Mouse (Mus musculus): ENCODE measurements around the gene Dkk2. TPM values are rescaled to one million over a fixed set of nuclear protein-coding genes. Genes with fewer than 3 reads are reported as not detected.

Gene Dkk2
- polyA plus RNA-seq, 1 experiment from 2014 or later = 3.7 TPM

DNA sequence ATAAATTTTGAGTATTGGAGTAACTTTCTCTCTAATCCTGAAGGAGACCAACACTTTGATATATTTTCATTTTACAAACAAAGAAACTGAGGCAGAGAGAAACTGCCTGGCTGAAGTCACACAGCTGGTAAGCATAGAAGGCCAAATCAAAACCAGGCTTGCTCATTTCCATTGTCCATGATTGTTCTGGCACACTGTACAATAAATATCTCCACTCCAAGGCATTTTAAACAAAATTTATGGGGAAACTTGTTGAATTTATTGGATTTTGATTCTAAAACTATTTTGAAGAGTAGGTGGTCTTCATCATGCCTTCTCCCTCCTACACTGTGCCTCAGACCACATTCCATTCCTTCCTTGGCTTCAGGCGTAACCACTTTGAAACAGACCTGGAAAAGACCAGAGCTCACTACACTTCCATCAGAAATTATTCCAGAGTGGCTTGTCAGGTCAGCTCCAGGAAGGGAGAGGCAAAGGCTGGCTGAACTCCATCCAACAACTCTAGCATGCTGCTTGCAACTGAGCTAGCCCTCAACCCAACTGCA is 44.7 kb downstream of the Dkk2 start:
- DNase-seq (ENCODE audit: low spot score) (no peak), ATAC-seq (ENCODE audit: low FRiP score, low TSS enrichment) (no peak)
- Histone ChIP-seq H3K9ac (ENCODE audit: low read length) (no peak overlapping the region), H3K9me3 (ENCODE audit: control insufficient read depth, low read length) (no peaks in the 10 kb centered on the region), H3K36me3 (ENCODE audit: control insufficient read depth, insufficient read depth, low read length) (no peaks in the 10 kb centered on the region), H3K4me1 (replicated peaks; ENCODE audit: control insufficient read depth, insufficient read depth) (no peaks in the 10 kb centered on the region), H3K27ac (replicated peaks) (no peak overlapping the region), H3K27me3 (ENCODE audit: control insufficient read depth, insufficient read depth, low read length) (no peaks in the 10 kb centered on the region), H3K4me3 (ENCODE audit: low read depth, low read length) (no peak overlapping the region), H3K4me2 (replicated peaks; ENCODE audit: low read depth) (no peak overlapping the region)
- no peak for TF ChIP-seq EP300 (optimal IDR thresholded peaks at IDR 0.05)
- no peak for TF ChIP-seq CTCF (IDR thresholded peaks at IDR 0.05; ENCODE audit: low read depth)
- WGBS = 90% methylated on average over 1 of the region's 1 CpGs

DNA sequence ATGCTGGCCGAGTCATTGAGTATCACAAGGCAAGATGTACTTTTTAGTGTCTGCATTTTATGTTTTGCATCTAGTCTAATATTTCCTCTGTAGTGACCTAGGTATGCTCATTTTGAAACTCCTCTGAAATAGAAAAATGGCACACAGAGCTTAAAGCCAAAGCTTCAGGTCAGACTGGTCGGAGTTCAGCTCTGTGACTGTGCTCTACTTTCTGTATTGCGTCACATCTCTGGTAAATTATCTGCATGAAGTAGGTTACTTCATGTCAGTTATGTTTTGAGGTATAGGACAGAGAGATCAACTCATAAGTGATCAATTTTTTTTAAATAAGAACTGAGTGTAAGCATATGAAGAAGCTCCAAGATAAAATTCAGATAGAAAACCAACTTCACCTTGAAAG is 45.7 kb downstream of the Dkk2 start:
- no peaks in the 10 kb centered on the region for H3K27me3 ChIP-seq (ENCODE audit: control insufficient read depth, insufficient read depth, low read length)
- H3K9ac ChIP-seq (ENCODE audit: low read length) = no peak overlapping the region
- 67% methylated on average over 3 of the region's 3 CpGs for WGBS
- H3K4me1 ChIP-seq (replicated peaks; ENCODE audit: control insufficient read depth, insufficient read depth) = no peaks in the 10 kb centered on the region
- H3K4me2 ChIP-seq (replicated peaks; ENCODE audit: low read depth) = no peak overlapping the region
- DNase-seq (ENCODE audit: low spot score) (no peak), ATAC-seq (ENCODE audit: low FRiP score, low TSS enrichment) (no peak)
- no peaks in the 10 kb centered on the region for H3K9me3 ChIP-seq (ENCODE audit: control insufficient read depth, low read length)
- TF ChIP-seq EP300 (optimal IDR thresholded peaks at IDR 0.05) = no peak
- TF ChIP-seq CTCF (IDR thresholded peaks at IDR 0.05; ENCODE audit: low read depth) = no peak
- no peak overlapping the region for H3K27ac ChIP-seq (replicated peaks)
- H3K4me3 ChIP-seq (ENCODE audit: low read depth, low read length) = no peak overlapping the region
- no peaks in the 10 kb centered on the region for H3K36me3 ChIP-seq (ENCODE audit: control insufficient read depth, insufficient read depth, low read length)

DNA sequence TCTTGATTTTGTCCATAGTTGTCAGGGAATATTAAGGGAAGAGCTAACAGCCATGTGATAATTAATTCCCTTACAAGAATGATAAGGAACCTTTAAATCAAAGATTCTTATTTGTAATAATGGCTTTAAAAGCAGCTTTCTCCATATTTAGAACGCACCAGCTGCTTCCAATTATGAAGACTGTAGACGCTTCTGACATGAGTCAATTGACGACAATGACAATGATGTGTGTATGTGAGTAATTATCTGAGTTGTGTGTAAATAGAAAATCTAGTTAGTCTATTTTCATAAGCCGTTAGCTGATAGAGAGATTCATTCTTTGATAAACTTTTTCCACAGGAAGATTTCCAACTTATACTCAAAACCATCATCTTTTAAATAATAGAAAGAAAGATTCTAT is 46.8 kb downstream of the Dkk2 start:
- Histone ChIP-seq H3K36me3 (ENCODE audit: control insufficient read depth, insufficient read depth, low read length) (no peaks in the 10 kb centered on the region), H3K4me3 (ENCODE audit: low read depth, low read length) (no peak overlapping the region), H3K4me1 (replicated peaks; ENCODE audit: control insufficient read depth, insufficient read depth) (no peaks in the 10 kb centered on the region), H3K4me2 (replicated peaks; ENCODE audit: low read depth) (no peak overlapping the region), H3K27me3 (ENCODE audit: control insufficient read depth, insufficient read depth, low read length) (no peaks in the 10 kb centered on the region), H3K9ac (ENCODE audit: low read length) (no peak overlapping the region), H3K27ac (replicated peaks) (no peak overlapping the region), H3K9me3 (ENCODE audit: control insufficient read depth, low read length) (no peaks in the 10 kb centered on the region)
- ATAC-seq (ENCODE audit: low FRiP score, low TSS enrichment) (no peak), DNase-seq (ENCODE audit: low spot score) (no peak)
- WGBS = 68% methylated on average over 4 of the region's 4 CpGs
- no peak for TF ChIP-seq EP300 (optimal IDR thresholded peaks at IDR 0.05)

DNA sequence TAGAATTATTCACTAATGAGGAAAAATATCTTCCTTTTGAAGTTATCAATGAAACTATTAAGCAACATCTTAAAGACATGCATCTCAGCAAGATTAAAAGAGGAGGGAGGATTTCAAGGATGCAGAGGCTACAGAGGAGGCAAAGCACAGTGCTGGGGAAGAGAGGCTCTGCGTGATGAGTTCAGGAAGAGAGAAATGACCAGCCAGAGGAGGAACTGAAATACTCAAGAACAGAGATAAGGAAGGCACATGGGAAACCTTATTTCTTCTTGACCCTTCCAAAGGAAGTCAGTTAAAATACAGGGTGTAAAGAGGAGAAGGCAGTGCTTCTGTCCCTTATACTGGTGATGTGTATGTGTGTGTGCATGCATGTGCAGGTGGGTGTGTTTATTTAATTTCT is 49.4 kb downstream of the Dkk2 start:
- TF ChIP-seq EP300 (optimal IDR thresholded peaks at IDR 0.05) (no peak), CTCF (IDR thresholded peaks at IDR 0.05; ENCODE audit: low read depth) (no peak)
- Histone ChIP-seq H3K36me3 (ENCODE audit: control insufficient read depth, insufficient read depth, low read length) (no peaks in the 10 kb centered on the region), H3K9ac (ENCODE audit: low read length) (no peak overlapping the region), H3K27ac (replicated peaks) (no peak overlapping the region), H3K4me2 (replicated peaks; ENCODE audit: low read depth) (no peak overlapping the region), H3K4me1 (replicated peaks; ENCODE audit: control insufficient read depth, insufficient read depth) (no peaks in the 10 kb centered on the region), H3K9me3 (ENCODE audit: control insufficient read depth, low read length) (no peaks in the 10 kb centered on the region), H3K27me3 (ENCODE audit: control insufficient read depth, insufficient read depth, low read length) (no peaks in the 10 kb centered on the region), H3K4me3 (ENCODE audit: low read depth, low read length) (no peak overlapping the region)
- DNase-seq (ENCODE audit: low spot score) = no peak
- 59% methylated on average over 1 of the region's 1 CpGs for WGBS
- no peak for ATAC-seq (ENCODE audit: low FRiP score, low TSS enrichment)

DNA sequence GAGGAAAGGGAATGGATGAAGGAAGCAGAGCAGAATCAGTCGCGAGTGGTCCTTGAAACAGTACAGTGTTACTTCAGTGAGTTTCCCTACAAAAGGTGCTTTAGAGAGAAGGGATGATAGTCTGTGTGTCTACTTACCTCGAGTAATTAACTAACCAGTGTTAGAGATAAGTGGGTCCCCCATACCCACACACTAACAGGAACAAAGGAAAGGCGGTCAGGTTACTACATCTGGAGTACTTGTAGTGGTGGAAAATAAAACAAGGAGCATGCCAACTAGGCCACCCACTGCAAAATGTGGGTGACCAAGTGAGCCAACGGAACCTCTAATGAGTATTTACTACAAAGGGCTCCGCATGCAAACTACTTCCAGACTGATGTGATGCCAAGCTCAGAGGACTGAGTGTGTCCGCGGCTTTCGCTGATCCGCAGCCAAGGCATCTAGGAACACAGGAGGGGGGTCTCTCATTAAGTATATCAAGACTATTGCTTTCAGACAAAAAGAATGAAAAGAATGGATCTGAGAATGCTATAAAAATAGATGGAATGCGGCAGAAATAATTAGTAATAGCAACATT is 52.8 kb downstream of the Dkk2 start:
- Histone ChIP-seq H3K4me1 (replicated peaks; ENCODE audit: control insufficient read depth, insufficient read depth) (no peaks in the 10 kb centered on the region), H3K9ac (ENCODE audit: low read length) (no peak overlapping the region), H3K36me3 (ENCODE audit: control insufficient read depth, insufficient read depth, low read length) (no peaks in the 10 kb centered on the region), H3K27me3 (ENCODE audit: control insufficient read depth, insufficient read depth, low read length) (no peaks in the 10 kb centered on the region), H3K27ac (replicated peaks) (no peak overlapping the region), H3K4me2 (replicated peaks; ENCODE audit: low read depth) (no peak overlapping the region), H3K9me3 (ENCODE audit: control insufficient read depth, low read length) (no peaks in the 10 kb centered on the region), H3K4me3 (ENCODE audit: low read depth, low read length) (no peak overlapping the region)
- 82% methylated on average over 11 of the region's 11 CpGs for WGBS
- ATAC-seq (ENCODE audit: low FRiP score, low TSS enrichment) (no peak), DNase-seq (ENCODE audit: low spot score) (no peak)
- no peak for TF ChIP-seq CTCF (IDR thresholded peaks at IDR 0.05; ENCODE audit: low read depth)
- no peak for TF ChIP-seq EP300 (optimal IDR thresholded peaks at IDR 0.05)

DNA sequence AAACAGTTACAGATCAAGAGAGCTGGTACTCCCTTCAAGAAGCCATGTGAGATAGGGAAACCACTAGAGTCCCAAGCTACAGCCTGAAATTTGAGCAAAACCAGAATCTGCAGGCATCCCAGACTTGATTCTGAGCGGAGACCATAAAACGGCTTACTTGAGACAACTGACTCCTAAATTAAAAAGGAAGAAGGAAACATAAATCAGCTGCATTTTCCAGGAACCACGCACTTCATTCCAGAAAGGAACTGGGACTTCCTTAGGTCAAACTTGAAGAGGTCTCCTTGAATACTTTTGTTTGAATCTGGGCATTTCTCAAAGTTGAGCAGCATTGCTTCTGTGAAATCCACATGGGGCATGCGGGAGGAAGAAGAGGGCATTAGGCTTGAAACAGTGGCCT is 55.9 kb downstream of the Dkk2 start:
- Histone ChIP-seq H3K27ac (replicated peaks) (no peak overlapping the region), H3K9ac (ENCODE audit: low read length) (no peak overlapping the region), H3K9me3 (ENCODE audit: control insufficient read depth, low read length) (no peaks in the 10 kb centered on the region), H3K36me3 (ENCODE audit: control insufficient read depth, insufficient read depth, low read length) (no peaks in the 10 kb centered on the region), H3K4me2 (replicated peaks; ENCODE audit: low read depth) (no peak overlapping the region), H3K4me3 (ENCODE audit: low read depth, low read length) (no peak overlapping the region), H3K4me1 (replicated peaks; ENCODE audit: control insufficient read depth, insufficient read depth) (no peaks in the 10 kb centered on the region), H3K27me3 (ENCODE audit: control insufficient read depth, insufficient read depth, low read length) (no peaks in the 10 kb centered on the region)
- 65% methylated on average over 4 of the region's 4 CpGs for WGBS
- TF ChIP-seq EP300 (optimal IDR thresholded peaks at IDR 0.05) (no peak), CTCF (IDR thresholded peaks at IDR 0.05; ENCODE audit: low read depth) (no peak)
- ATAC-seq (ENCODE audit: low FRiP score, low TSS enrichment) (no peak), DNase-seq (ENCODE audit: low spot score) (no peak)
